8 mouse cellular contexts compared by ENCODE assay signal in the genomic region with DNA sequence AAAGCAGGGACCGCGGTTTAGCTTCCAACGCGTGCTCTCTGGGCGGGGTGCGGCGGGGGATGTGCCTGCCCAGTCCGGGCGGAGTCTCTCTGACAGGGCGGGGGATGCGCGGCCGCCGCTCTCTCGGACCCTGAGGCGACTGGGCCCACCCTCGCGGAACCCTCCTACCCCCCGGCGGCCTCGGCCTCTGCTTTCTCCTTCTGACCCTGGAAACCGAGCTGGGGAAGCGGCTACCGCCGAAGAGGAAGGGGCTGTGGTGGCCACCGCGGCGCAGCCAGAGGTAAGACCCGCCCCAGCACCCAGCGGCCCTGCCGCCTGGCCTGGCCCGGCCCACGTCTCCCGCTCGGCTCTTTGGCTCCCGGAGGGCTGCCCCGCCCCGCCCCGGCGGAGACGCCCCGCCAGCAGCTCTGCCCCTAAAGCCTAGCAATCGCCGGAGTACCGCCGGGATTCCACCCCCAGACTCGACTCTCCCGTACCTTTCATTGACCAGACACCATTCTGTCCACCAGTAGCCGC. TPM values are rescaled to one million over a fixed set of nuclear protein-coding genes. Genes with fewer than 3 reads are reported as not detected.
A peak's percentile ranks its signal among the peaks of the same experiment; 100 is the strongest.
DNase-seq lines count a peak whose midpoint lies in the region; ATAC-seq and TF ChIP-seq lines count a peak whose summit lies in the region.

No protein-coding gene starts in this region.

- peak; percentile 95 for DNase-seq in Muller cell, postnatal 12 days (ENCODE audit: inconsistent ontology term)
- DNase-seq in gastrocnemius, adult 2 months: peak; percentile 94
- DNase-seq in left cerebral cortex, postnatal 14 days (ENCODE audit: low spot score in 2 of 2): peak; percentile 45 to 67
- DNase-seq in spleen, adult 18-20 months: peak; percentile 81 to 82
- no peak for DNase-seq in cerebellum, adult 8-10 months

- peak overlapping the region; percentile 84 for H3K4me2 ChIP-seq in hindbrain, embryonic 15.5 days

- WGBS in hindbrain, embryonic 15.5 days: 0% methylated on average over 34 of the region's 49 CpGs

- peak overlapping the region; percentile 91 for H3K27ac ChIP-seq in brown adipose tissue, adult 24 weeks (replicated peaks; ENCODE audit: low read depth, low read length)
- H3K27ac ChIP-seq in gastrocnemius, adult 2 months: peak overlapping the region; percentile 99
- H3K27ac ChIP-seq in hindbrain, embryonic 15.5 days (replicated peaks): peak overlapping the region; percentile 89

- H3K36me3 ChIP-seq in hindbrain, embryonic 15.5 days: no peaks in the 10 kb centered on the region

- H3K27me3 ChIP-seq in hindbrain, embryonic 15.5 days: no peaks in the 10 kb centered on the region

- peak overlapping the region; percentile 99 for H3K4me3 ChIP-seq in brown adipose tissue, adult 24 weeks (ENCODE audit: insufficient read depth, low read depth, low read length)
- peak overlapping the region; percentile 82 for H3K4me3 ChIP-seq in gastrocnemius, adult 2 months
- peak overlapping the region; percentile 97 for H3K4me3 ChIP-seq in hindbrain, embryonic 15.5 days

- intact Hi-C loops in gastrocnemius, adult 2 months (cut with DNase I): no loop called here
- intact Hi-C loops in left cerebral cortex, postnatal 14 days (cut with DNase I): loop anchor here (5.0 kb wide), 1 partner anchor 59 kb away; no protein-coding TSS in a partner anchor

- no peak for TF ChIP-seq CTCF in gastrocnemius, adult 2 months (IDR thresholded peaks at IDR 0.05)

- peak; percentile 94 for ATAC-seq in hindbrain, embryonic 15.5 days (ENCODE audit: low FRiP score, low read depth)
- ATAC-seq in megakaryocyte progenitor cell, adult 5-6 weeks (replicated peaks; ENCODE audit: poor library complexity): peak; percentile 65

- no peaks in the 10 kb centered on the region for H3K9me3 ChIP-seq in hindbrain, embryonic 15.5 days

- H3K4me1 ChIP-seq in brown adipose tissue, adult 24 weeks (ENCODE audit: control insufficient read depth, insufficient read depth, insufficient read length, low read length): peaks cover 2% of the 10 kb centered on the region; the same call in 1 of the 2 replicates
- H3K4me1 ChIP-seq in hindbrain, embryonic 15.5 days (replicated peaks): peaks cover 19% of the 10 kb centered on the region

- H3K9ac ChIP-seq in hindbrain, embryonic 15.5 days: peak overlapping the region; percentile 95

RNA-seq across cellular contexts. Expression of a gene that starts 0.4 kb away (rescaled TPM):
- polyA plus RNA-seq in brown adipose tissue, adult 24 weeks (2012; ENCODE audit: insufficient read depth, insufficient read length, missing spikeins): 3.5 and 9.9 TPM in 2 replicates
- 10 to 100 TPM in 1 of 2 experiments, 1 to 10 TPM in 1; 9.3 to 10.7 TPM for total RNA-seq in gastrocnemius, adult 2 months (2021)
- 24.6 and 25.1 TPM in 2 replicates for polyA plus RNA-seq in hindbrain, embryonic 15.5 days (2015; fragmentation: Nextera tagmentation; extraction: Ambion mirVana)
- 10 to 100 TPM; 70.3 to 72.8 TPM for total RNA-seq in left cerebral cortex, postnatal 14 days (2021)
- 8.5 and 14.4 TPM in 2 replicates for total RNA-seq in megakaryocyte progenitor cell, adult 5-6 weeks (2015)
- 8.3 and 20.4 TPM in 2 replicates for total RNA-seq in megakaryocyte progenitor cell, adult 5-6 weeks (2017)

RNA-seq across cellular contexts. Expression of a gene that starts 0.6 kb away (rescaled TPM):
- polyA plus RNA-seq in brown adipose tissue, adult 24 weeks (2012; ENCODE audit: insufficient read depth, insufficient read length, missing spikeins): 5.3 and 7.9 TPM in 2 replicates
- total RNA-seq in gastrocnemius, adult 2 months (2021): 10 to 100 TPM in 1 of 2 experiments, 1 to 10 TPM in 1; 9.1 to 13.4 TPM
- polyA plus RNA-seq in hindbrain, embryonic 15.5 days (2015; fragmentation: Nextera tagmentation; extraction: Ambion mirVana): 10.2 and 11.8 TPM in 2 replicates
- 1 to 10 TPM; 4.8 to 7.5 TPM for total RNA-seq in left cerebral cortex, postnatal 14 days (2021)
- 4.7 and 6.4 TPM in 2 replicates for total RNA-seq in megakaryocyte progenitor cell, adult 5-6 weeks (2015)
- total RNA-seq in megakaryocyte progenitor cell, adult 5-6 weeks (2017): 8.1 and 8.8 TPM in 2 replicates
